Mouse (Mus musculus) adrenal gland, postnatal 0 days (tissue): Measurements from ENCODE around the gene Slc22a3. TPM values are rescaled to one million over a fixed set of nuclear protein-coding genes. Genes with fewer than 3 reads are reported as not detected.

Experiments used
- polyA plus RNA-seq: library from polyadenylated mRNA; unstranded; fragments of >200 nt; fragmentation: Nextera tagmentation; extraction: Ambion mirVana; gene quantifications from 2 replicates; pipeline ENCODE4 v1.2.1, GENCODE M21; 2015

Gene Slc22a3
- 0.16 and 0.62 TPM in 2 replicates for polyA plus RNA-seq

DNA sequence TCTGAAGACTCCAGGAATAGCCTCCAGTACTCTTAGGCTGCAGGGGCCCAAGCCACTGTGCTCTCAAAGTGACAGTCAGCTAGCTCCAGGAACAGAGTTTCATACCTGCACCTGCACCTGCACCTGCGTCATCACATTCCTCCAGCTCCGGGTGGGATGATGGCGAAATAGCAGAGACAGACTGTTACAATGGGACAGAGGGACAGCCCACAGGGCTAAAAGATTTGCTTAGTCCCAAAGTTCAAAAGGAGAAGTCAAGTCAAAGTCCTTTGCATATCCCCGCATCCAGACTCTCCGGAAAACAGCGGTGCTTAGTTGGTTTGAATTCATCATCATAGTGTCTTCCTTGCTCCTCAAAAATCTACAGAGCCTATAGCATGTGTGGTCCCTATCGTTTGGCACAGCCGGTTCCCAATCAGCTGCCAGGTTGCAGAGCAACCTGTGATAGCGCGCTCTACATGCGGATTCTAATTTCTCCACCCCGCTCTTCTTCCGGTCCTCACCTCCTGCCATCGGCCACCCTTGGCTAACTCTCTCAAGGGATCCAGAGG lies at the start of gene Slc22a3:
TSS of gene Slc22a3 (minus strand) at position 51 of the 551 bp plus-strand sequence.

DNA sequence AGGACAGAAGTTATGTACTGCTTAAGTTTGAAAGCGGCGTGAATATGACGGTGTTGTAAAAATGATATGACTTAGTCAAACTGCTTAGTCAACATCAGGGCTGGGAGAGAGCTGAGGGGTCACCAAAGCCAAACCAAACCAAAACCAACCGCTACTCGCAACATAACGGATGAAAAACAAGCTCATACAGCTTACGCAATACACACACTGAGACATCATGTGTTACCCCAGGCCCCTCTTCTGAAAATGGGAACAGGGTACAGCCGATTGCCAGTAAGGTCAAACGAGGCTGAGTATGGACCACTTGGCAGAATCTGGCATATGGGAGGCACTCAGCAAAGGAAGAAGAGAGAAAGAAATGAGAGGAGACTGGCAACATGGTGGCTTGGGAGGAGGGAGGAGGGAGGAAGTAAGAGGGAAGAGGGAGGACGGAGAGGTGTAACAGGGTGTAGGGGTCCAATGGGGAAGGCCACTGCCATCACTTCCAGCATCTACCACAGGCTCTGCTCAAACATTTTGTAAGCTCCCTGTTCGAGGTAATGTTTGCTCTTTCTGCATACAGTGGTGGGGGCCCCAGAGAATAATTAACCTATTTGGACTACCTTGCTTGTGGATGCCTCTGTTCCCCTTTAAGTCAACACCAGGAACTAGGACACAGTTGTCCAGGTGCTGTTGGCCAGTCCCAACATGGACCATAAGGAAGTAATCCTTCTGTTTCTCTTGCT lies 129.4 kb downstream of the Slc22a3 start, which contains the start of gene Plg:
TSS of gene Plg (plus strand) at position 628 of the 725 bp plus-strand sequence.

Other genes starting within 250 kb of the Slc22a3 start
- gene Map3k4, start 188.9 kb downstream of the Slc22a3 start, polyA plus RNA-seq = 29.3 and 34.9 TPM in 2 replicates
- 22.2 and 31.1 TPM in 2 replicates for gene Plg, start 129.1 kb downstream of the Slc22a3 start, polyA plus RNA-seq
- 0.13 and 0.23 TPM in 2 replicates for gene Slc22a2, start 76.4 kb upstream of the Slc22a3 start, polyA plus RNA-seq
- gene Slc22a1, start 168.1 kb upstream of the Slc22a3 start, polyA plus RNA-seq = 0.61 and 0.80 TPM in 2 replicates